Mouse (Mus musculus) lung, embryonic 15.5 days (tissue): ENCODE measurements around the gene Evi5l. TPM values are rescaled to one million over a fixed set of nuclear protein-coding genes. Genes with fewer than 3 reads are reported as not detected.

Experiments
- ATAC-seq: fragments of 200-750 bp; cut with Nextera tagmentation; 2 replicates; pipeline ENCODE4 v1.8.0; 2017; ENCODE audit warnings: moderate number of reproducible peaks, borderline replicate concordance; ENCODE audit not compliant: low FRiP score, low TSS enrichment; ENCODE audit errors: extremely low read depth
- H3K27ac ChIP-seq: fragments of 300-500 bp; sonication (generic); 2 replicates; pipeline ENCODE4 v1.5.1; 2015; ENCODE audit warnings: moderate library complexity, mild to moderate bottlenecking, inconsistent platforms
- H3K27me3 ChIP-seq: fragments of 300-500 bp; sonication (generic); 2 replicates; pipeline ENCODE4 v1.6.1; 2015; ENCODE audit warnings: inconsistent platforms
- H3K36me3 ChIP-seq: fragments of 300-500 bp; sonication (generic); 2 replicates; pipeline ENCODE4 v1.6.1; 2015; ENCODE audit warnings: inconsistent platforms
- H3K4me1 ChIP-seq: fragments of 300-500 bp; sonication (generic); 2 replicates; pipeline ENCODE4 v1.6.1; 2015; ENCODE audit warnings: inconsistent platforms
- H3K4me2 ChIP-seq: fragments of 300-500 bp; sonication (generic); 2 replicates; pipeline ENCODE4 v1.6.1; 2015; ENCODE audit warnings: inconsistent platforms, mild to moderate bottlenecking, moderate library complexity
- H3K4me3 ChIP-seq: fragments of 300-500 bp; sonication (generic); 2 replicates; pipeline ENCODE4 v1.5.1; 2015; ENCODE audit warnings: mild to moderate bottlenecking, inconsistent platforms
- H3K9ac ChIP-seq: fragments of 300-500 bp; sonication (generic); 2 replicates; pipeline ENCODE4 v1.6.1; 2015; ENCODE audit warnings: inconsistent platforms
- H3K9me3 ChIP-seq: fragments of 300-500 bp; sonication (generic); 2 replicates; pipeline ENCODE4 v1.6.1; 2016; ENCODE audit warnings: inconsistent platforms
- whole genome bisulfite sequencing: fragments of 180-500 bp; shearing (Covaris S2); methylation state at CpG from one replicate; pipeline ENCODE4 v1.1.7; 2015; 5-methylcytosine and 5-hydroxymethylcytosine counted together
- polyA plus RNA-seq: library from polyadenylated mRNA; unstranded; fragments of >200 nt; fragmentation: Nextera tagmentation; extraction: Ambion mirVana; gene quantifications from 2 replicates; pipeline ENCODE4 v1.2.1, GENCODE M21; 2015

The Evi5l gene
- polyA plus RNA-seq, 1 experiment from 2014 or later = 23.5 TPM

DNA sequence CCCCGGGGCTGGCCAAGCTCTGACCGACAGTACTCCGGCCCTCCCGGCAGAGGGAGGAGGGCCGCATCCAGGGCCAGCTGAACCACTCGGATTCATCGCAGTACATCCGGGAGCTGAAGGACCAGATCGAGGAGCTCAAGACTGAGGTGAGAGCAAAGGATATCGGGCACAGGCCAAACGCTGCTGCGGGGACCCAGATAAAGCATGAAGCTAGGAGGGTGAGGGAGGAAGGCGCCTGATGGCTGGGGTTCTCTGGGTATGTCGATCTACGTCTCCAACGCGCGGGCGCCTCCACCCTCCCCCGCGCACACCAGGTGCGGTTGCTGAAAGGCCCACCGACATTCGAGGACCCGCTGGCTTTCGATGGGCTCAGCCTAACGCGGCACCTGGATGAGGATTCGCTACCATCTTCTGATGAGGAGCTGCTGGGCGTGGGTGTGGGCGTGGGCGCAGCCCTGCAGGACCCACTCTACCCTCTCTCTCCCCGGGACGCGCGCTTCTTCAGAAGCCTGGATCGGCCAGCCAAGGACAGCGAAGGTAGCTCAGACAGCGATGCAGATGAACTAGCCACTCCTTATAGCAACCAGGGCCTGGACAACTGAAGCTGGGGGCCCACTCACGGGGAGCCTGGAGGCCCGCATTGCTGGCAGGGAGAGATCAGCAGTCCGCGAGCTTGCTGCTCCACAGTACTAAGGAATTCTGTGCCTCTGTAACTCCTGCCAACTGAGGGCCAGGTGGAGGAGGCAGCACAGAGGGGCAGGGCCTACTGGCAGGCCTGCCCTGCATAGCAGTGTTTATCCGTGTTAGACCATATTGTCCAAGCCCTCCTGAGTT lies 40.0 kb downstream of the Evi5l start:
- 0 out of 2 replicates have a peak, but pooled peaks have one; percentile 35 for ATAC-seq
- Histone ChIP-seq H3K27me3 (peaks cover 17% of the 10 kb centered on the region), H3K4me2 (peak overlapping the region; percentile 28), H3K9ac (peak overlapping the region; percentile 10; the same call in 1 of the 2 replicates), H3K27ac (no peak overlapping the region), H3K36me3 (peaks cover 6% of the 10 kb centered on the region; the same call in 1 of the 2 replicates), H3K4me1 (peaks cover 16% of the 10 kb centered on the region), H3K4me3 (no peak overlapping the region), H3K9me3 (no peaks in the 10 kb centered on the region)
- 24% methylated on average over 44 of the region's 44 CpGs for WGBS

DNA sequence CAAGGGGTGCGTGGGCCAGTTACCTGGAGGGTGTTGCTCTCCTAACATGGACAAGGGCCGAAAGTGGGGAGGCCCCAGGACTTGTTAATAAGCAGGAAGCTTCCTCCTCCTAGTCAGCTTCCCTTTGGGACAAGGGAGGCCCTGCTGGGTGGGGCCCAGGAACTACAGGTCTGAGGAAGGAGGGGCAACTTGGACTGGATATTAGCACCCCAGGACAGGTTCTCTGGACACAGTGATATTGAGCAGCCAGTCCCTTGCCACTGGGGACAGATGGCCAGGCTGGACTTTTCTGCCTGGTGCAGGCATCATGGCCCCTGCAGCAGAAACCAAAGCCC lies 40.6 kb downstream of the Evi5l start:
- Histone ChIP-seq H3K9ac (0 out of 2 replicates have a peak overlapping the region, but pooled peaks have one; percentile 10), H3K27ac (no peak overlapping the region), H3K4me2 (peak overlapping the region; percentile 28; the same call in 1 of the 2 replicates), H3K36me3 (peaks cover 6% of the 10 kb centered on the region; the same call in 1 of the 2 replicates), H3K4me1 (peaks cover 16% of the 10 kb centered on the region), H3K9me3 (no peaks in the 10 kb centered on the region), H3K4me3 (no peak overlapping the region), H3K27me3 (peaks cover 17% of the 10 kb centered on the region)
- ATAC-seq = no peak
- WGBS = 72% methylated on average over 2 of the region's 2 CpGs

DNA sequence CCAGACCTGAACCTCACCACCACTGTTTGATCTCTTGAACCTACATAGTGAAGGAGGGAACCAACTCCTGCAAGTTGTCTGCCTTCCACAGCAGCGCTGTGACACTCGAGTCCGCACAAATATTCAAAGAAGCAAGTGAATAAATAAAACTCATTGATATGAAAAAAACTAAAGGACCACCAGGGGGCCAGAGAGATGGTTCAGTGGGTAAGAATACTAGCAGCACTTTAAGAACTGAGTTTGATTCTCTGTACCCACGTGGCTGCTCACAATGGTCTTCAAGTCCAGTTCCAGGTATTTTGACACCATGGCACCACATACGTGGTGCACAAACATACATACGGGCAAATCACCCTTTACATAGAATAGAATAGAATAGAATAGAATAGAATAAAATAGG lies 44.7 kb downstream of the Evi5l start:
- no peak overlapping the region for H3K4me2 ChIP-seq
- H3K27me3 ChIP-seq = peaks cover 17% of the 10 kb centered on the region
- H3K9ac ChIP-seq = no peak overlapping the region
- H3K27ac ChIP-seq = no peak overlapping the region
- peaks cover 37% of the 10 kb centered on the region for H3K4me1 ChIP-seq
- no peaks in the 10 kb centered on the region for H3K9me3 ChIP-seq
- WGBS = 60% methylated on average over 6 of the region's 6 CpGs
- ATAC-seq = no peak
- peaks cover 6% of the 10 kb centered on the region; the same call in 1 of the 2 replicates for H3K36me3 ChIP-seq
- no peak overlapping the region for H3K4me3 ChIP-seq

DNA sequence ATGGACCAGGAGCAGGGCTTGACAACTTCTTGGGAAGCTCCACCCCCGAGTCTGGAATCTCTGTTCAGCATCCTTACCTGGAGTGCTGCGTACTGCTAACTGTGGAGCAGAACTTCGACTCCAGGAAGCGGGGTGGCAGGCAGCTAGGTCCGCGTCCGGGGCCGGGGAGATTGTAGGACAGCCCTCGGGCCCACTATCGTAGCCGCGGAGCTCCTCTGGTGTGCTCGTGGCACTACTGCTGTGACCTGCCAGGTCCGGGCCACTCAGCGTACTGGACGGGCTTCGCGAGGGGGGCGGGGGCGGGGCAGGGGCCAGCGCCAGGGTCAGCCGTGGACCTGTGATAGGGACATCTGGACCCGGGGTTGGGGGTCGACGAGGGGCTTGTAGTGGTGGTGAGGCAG lies 46.4 kb downstream of the Evi5l start:
- Histone ChIP-seq H3K27ac (peak overlapping the region; percentile 85), H3K9me3 (no peaks in the 10 kb centered on the region), H3K4me3 (peak overlapping the region; percentile 41), H3K27me3 (peaks cover 28% of the 10 kb centered on the region), H3K36me3 (peaks cover 6% of the 10 kb centered on the region; the same call in 1 of the 2 replicates), H3K4me2 (peak overlapping the region; percentile 84), H3K4me1 (peaks cover 36% of the 10 kb centered on the region), H3K9ac (peak overlapping the region; percentile 36)
- peak; percentile 10; the same call in 1 of the 2 replicates for ATAC-seq
- WGBS = under 1% methylated on average over 25 of the region's 25 CpGs

DNA sequence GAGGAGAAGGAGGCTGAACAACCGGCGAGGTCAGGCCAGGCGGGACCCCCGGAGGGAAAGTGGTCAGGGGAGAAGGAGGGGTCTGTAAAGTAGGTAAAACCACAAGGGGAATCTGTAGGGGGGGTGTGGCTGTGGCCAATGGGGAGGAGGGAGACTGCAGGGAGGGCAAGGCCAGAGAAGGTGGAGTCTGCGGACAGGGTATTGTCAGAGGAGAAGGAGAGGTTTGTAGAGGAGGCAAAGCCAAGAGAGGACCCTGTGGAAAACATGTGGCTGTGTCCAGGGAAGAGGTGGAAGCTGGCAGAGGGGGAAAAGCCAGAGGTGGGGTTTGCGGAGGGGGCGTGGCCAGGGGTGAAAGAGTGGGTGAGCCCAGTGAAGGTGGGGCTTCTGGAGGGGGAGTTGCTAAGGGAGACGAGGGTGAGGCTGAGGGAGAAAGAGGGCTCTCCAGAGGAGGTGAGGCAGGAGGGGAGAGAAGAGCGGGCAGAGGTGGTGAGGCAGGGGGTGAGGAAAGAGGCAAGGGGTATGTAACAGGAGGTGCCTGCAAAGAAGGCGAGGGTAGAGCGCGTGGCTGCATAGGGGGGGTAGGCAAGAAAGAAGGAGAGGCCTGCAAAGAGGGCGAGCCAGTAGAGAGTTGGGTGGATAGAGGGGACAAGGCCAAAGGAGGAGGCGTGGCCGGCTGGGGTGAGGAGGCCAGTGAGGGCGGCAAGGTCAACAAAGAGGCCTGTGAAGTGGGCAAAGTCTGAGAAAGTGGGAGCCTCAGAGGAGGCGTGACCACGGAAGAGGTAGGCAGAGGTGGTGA lies 47.0 kb downstream of the Evi5l start:
- ATAC-seq = peak; percentile 70

DNA sequence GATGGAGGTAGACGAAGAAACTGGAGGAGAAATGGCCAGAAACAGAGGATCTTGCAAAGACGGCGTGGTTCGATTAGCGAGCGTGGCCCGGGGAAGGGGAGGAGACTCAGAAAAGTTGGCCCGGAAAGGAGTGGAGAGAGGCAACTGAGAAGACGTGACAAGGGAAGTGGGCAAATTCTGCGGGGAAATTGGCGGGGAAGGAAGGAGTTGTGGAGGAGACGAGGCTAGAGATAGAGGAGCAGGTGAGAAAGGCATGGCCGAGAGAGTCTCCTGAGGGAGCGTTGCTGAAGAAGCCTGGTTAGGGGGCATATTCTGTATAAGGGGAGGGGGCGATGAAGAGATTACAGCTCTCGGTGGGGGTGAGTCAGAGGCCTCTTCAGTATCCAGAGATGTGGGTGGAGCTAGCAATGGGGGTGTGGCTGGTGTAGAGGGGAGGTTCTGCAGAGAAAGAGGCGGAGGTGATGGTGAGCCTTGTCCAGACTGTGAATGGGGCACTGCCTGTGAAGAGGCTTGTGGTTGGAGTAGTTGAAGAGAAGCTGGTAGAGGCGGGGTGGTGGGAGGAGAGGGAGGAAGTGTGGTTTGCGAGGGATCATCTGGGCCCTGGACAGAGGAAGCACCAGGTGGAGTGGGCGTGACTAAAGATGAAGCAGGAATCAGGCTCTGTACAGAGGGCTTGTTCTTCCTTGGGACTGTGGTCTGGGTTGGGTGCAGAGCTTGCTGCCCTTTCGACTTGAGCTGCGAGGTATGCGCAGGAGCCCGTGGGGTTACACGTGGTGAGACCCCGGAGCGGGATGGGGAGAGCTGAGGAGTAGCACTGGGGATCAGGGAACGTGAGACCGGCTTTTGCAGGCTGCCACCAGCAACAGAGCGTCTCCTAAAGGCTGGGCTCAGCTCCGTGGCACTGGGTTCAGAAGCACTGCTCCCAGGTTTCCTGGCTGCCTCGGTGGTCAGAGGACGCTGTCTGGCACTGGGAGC lies 47.9 kb downstream of the Evi5l start:
- Histone ChIP-seq H3K9me3 (no peaks in the 10 kb centered on the region), H3K36me3 (peaks cover 6% of the 10 kb centered on the region; the same call in 1 of the 2 replicates), H3K27me3 (peaks cover 36% of the 10 kb centered on the region), H3K27ac (peak overlapping the region; percentile 85), H3K4me2 (peak overlapping the region; percentile 84), H3K9ac (peak overlapping the region; percentile 36; the same call in 1 of the 2 replicates), H3K4me3 (peak overlapping the region; percentile 41), H3K4me1 (peaks cover 36% of the 10 kb centered on the region)
- 5% methylated on average over 33 of the region's 33 CpGs for whole genome bisulfite sequencing
- ATAC-seq = peak; percentile 80

More for the DNA sequence above, 47.0 kb downstream of the Evi5l start:
- WGBS = 2% methylated on average over 18 of the region's 18 CpGs
- peak overlapping the region; percentile 84 for H3K4me2 ChIP-seq
- H3K4me3 ChIP-seq = peak overlapping the region; percentile 41
- H3K9ac ChIP-seq = peak overlapping the region; percentile 36
- no peaks in the 10 kb centered on the region for H3K9me3 ChIP-seq
- peaks cover 6% of the 10 kb centered on the region; the same call in 1 of the 2 replicates for H3K36me3 ChIP-seq
- H3K27ac ChIP-seq = peak overlapping the region; percentile 85
- peaks cover 36% of the 10 kb centered on the region for H3K4me1 ChIP-seq
- peaks cover 34% of the 10 kb centered on the region for H3K27me3 ChIP-seq

DNA sequence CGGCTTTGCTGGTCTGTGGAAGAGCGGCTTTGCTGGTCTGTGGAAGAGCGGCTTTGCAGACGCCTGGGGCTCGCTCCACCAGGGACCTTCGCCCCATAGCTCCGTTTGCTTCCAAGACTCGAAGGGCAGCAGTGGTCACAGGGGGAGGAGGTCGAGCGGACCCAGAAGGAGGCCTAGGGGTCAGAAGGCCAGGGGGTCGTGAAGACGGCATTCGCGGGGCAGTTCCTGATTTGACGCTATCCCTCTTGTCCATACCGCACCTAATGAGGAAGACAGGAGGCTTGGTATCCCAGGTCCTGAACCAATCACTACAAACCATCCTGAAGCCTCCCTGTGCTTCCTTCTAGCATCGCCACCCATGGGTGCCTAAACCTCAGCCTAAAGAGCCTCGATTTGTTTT lies 49.9 kb downstream of the Evi5l start:
- no peak for ATAC-seq
- Histone ChIP-seq H3K27me3 (peaks cover 36% of the 10 kb centered on the region), H3K36me3 (no peaks in the 10 kb centered on the region), H3K4me1 (peaks cover 36% of the 10 kb centered on the region), H3K9ac (peak overlapping the region; percentile 60), H3K9me3 (no peaks in the 10 kb centered on the region), H3K4me2 (peak overlapping the region; percentile 67), H3K4me3 (peak overlapping the region; percentile 49), H3K27ac (no peak overlapping the region)
- WGBS = 8% methylated on average over 18 of the region's 18 CpGs

DNA sequence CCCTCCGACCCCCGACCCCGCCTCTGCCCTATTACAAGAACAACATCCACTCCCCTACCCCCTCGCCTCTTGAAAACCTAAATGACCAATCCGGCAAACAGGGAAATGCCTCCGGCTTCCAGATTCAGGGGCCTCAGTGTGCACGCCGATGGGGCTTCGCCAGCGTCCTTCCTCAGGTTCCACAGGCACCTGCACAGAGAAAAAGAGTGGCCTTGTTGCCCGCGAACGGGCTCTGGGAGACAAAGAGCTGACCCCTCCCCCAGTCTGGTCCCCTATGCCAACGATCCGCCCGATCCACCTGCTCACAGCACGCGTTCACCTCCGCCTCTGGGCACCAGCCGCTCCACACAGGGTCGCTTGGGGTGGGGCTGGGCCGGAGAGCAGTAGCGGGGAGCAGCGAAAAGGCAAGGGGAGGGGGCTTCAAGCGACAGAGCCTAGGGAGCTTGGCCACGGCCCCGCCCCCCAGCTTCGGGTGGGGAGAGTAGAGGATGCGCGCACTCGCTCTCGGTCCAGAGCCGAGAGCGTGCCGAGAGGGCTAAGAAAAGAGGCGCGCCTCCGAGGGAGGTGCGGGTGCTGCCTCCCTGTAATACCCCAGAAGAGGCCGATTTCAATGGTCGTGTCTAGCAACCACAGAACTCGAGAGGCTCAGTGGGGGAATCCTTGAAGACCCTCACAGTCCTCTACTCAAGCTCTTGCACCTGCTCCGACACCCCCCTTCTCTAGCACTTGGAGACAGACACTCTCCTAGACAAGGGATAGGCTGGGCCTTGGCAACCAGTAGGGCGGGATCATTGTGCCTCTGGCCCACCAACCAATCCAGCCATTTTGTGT lies 50.6 kb downstream of the Evi5l start, which contains the start of gene Prr36:
Gene Prr36 (minus strand): TSS at position 669 of the 831 bp plus-strand sequence.
- peak within 1 kb of the TSS; percentile 31; the same call in 1 of the 2 replicates for H3K27ac ChIP-seq

DNA sequence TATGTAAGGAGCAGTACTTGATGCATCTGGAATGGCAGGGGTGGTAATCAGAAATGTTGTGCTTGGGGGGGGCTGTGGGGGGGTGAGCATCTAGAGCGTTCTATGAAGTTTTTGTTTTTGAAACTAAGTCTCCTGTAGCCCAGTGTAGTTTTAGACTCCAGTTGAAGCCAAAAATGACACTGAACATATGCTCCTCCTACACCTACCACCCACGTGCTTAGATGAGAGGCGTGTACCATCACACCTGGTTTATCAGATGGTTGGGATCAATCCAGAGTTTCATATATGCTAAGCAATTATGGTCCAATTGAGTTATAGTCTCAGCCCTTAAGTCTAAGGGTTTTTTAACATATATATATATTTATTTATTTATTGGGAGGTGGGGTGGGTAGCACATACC lies 53.2 kb downstream of the Evi5l start:
- Histone ChIP-seq H3K27ac (no peak overlapping the region), H3K4me2 (no peak overlapping the region), H3K9ac (no peak overlapping the region), H3K4me3 (no peak overlapping the region), H3K4me1 (peaks cover 21% of the 10 kb centered on the region), H3K27me3 (peaks cover 36% of the 10 kb centered on the region), H3K9me3 (no peaks in the 10 kb centered on the region), H3K36me3 (no peaks in the 10 kb centered on the region)
- ATAC-seq = no peak
- WGBS = 85% methylated on average over 3 of the region's 3 CpGs

More for the DNA sequence above, 50.6 kb downstream of the Evi5l start, which contains the start of gene Prr36:
- Histone ChIP-seq H3K4me1 (peaks cover 36% of the 10 kb centered on the region), H3K9ac (peak within 1 kb of the TSS; percentile 60), H3K9me3 (no peaks in the 10 kb centered on the region), H3K36me3 (no peaks in the 10 kb centered on the region), H3K4me2 (peak within 1 kb of the TSS; percentile 67), H3K27me3 (peaks cover 36% of the 10 kb centered on the region), H3K4me3 (peak within 1 kb of the TSS; percentile 49)
- WGBS = 2% methylated on average over 44 of the region's 44 CpGs
- peak; percentile 19; the same call in 1 of the 2 replicates for ATAC-seq

DNA sequence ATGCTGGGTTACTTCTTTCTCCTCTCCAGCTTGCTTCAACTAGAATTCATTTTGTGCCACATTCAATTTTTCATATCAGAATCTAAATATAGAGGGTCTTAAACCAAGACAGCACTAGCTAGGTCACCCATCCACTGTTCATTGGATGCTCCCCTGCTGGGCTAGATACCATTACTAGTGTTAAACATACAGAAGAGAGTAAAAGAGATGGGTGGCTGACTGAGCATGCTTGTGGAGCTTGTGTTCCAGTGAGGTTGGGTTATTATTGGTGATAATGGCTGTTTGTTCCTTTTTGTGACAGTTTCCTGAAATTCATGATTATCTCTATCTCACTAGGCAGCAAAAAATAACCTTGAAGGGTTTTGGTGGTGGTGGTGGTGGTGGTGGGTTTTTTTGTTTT lies 55.7 kb downstream of the Evi5l start:
- H3K9me3 ChIP-seq = no peaks in the 10 kb centered on the region
- ATAC-seq = no peak
- H3K4me3 ChIP-seq = no peak overlapping the region
- no peaks in the 10 kb centered on the region for H3K36me3 ChIP-seq
- peaks cover 27% of the 10 kb centered on the region for H3K27me3 ChIP-seq
- no peak overlapping the region for H3K9ac ChIP-seq
- H3K27ac ChIP-seq = no peak overlapping the region
- H3K4me1 ChIP-seq = no peaks in the 10 kb centered on the region; the same call in 1 of the 2 replicates
- H3K4me2 ChIP-seq = no peak overlapping the region
